Mouse (Mus musculus) bone marrow macrophage, adult 2 months (primary cell): Measurements from ENCODE around the gene Ctu2. TPM values are rescaled to one million over a fixed set of nuclear protein-coding genes. Genes with fewer than 3 reads are reported as not detected.

Experiments used
- H3K27ac ChIP-seq: 2 replicates; pipeline ENCODE4 v1.5.1; 2012; ENCODE audit warnings: low read depth, low read length; ENCODE audit not compliant: insufficient read depth
- H3K4me1 ChIP-seq: 2 replicates; pipeline ENCODE4 v1.6.1; 2012; ENCODE audit warnings: low read length; ENCODE audit not compliant: control insufficient read depth, insufficient read depth
- H3K4me3 ChIP-seq: 2 replicates; pipeline ENCODE4 v1.5.1; 2012; ENCODE audit warnings: mild to moderate bottlenecking, low read length, moderate library complexity; ENCODE audit not compliant: insufficient read depth
- CTCF ChIP-seq: IDR thresholded peaks from 2 replicates; pipeline ENCODE4 v1.5.1; 2012; ENCODE audit warnings: low read depth, mild to moderate bottlenecking, low read length, moderate library complexity
- POLR2A ChIP-seq: IDR thresholded peaks from 2 replicates; pipeline ENCODE4 v1.6.1; 2012; ENCODE audit warnings: mild to moderate bottlenecking, low read depth, low read length, borderline replicate concordance
- polyA plus RNA-seq: library from polyadenylated mRNA; stranded (reverse); fragments of >200 nt; gene quantifications from 2 replicates; pipeline ENCODE4 v1.2.4, GENCODE M21; 2012; ENCODE audit not compliant: missing spikeins, insufficient read depth, insufficient read length

Ctu2 gene
- polyA plus RNA-seq, 1 experiment, result 24.8 TPM

DNA sequence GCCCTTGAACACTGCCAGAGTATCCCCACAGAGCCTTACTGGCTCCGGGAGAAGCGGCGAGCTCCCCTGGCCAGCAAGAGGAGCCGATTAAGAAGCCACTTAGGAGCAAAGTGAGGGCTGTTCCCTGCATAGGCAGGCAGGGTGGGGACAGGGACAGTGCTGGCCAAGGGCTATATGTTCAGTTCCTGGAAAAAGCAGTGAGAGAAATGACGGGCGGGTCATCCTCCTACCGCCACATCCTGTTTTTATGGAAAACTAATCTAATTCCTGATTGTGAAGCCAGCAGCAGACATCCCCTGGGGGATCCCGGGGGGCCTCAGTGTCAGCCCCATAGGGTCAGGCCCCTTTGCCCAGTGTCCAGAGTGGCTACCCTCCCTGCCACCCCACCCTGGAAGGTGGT, 55.4 kb downstream of the Ctu2 start:
- H3K4me3 ChIP-seq, result no peak overlapping the region
- H3K4me1 ChIP-seq, result peaks cover 2% of the 10 kb centered on the region; the same call in 1 of the 2 replicates

More for the DNA sequence above, 55.4 kb downstream of the Ctu2 start:
- H3K27ac ChIP-seq, result no peak overlapping the region
- TF ChIP-seq CTCF, result no peak
- no peak for TF ChIP-seq POLR2A

Other genes with a start within 250 kb of the Ctu2 start
- 5.8 and 7.3 TPM in 2 replicates for gene Zfpm1, start 194.0 kb upstream of the Ctu2 start, polyA plus RNA-seq
- not detected in 2 replicates for gene Trhr2, start 115.4 kb upstream of the Ctu2 start, polyA plus RNA-seq
- 35.2 and 35.3 TPM in 2 replicates for gene Zc3h18, start 99.5 kb upstream of the Ctu2 start, polyA plus RNA-seq
- gene Il17c, start 54.1 kb upstream of the Ctu2 start, polyA plus RNA-seq, result not detected in 2 replicates
- gene Cyba, start 43.2 kb upstream of the Ctu2 start, polyA plus RNA-seq, result 973 and 1,035 TPM in 2 replicates
- gene Mvd, start 32.7 kb upstream of the Ctu2 start, polyA plus RNA-seq, result 9.6 and 12.3 TPM in 2 replicates
- gene Snai3, start 15.4 kb upstream of the Ctu2 start, polyA plus RNA-seq, result not detected in 2 replicates
- 62.2 and 68.2 TPM in 2 replicates for gene Rnf166, start 79 bp upstream of the Ctu2 start, polyA plus RNA-seq
- gene Piezo1, start 75.2 kb downstream of the Ctu2 start, polyA plus RNA-seq, result 32.1 and 36.2 TPM in 2 replicates
- gene Cdt1, start 91.9 kb downstream of the Ctu2 start, polyA plus RNA-seq, result 18.5 and 22.9 TPM in 2 replicates
- 187 and 203 TPM in 2 replicates for gene Aprt, start 100.8 kb downstream of the Ctu2 start, polyA plus RNA-seq
- 32.8 and 36.7 TPM in 2 replicates for gene Galns, start 135.3 kb downstream of the Ctu2 start, polyA plus RNA-seq
- gene Trappc2l, start 135.5 kb downstream of the Ctu2 start, polyA plus RNA-seq, result 55.0 and 59.6 TPM in 2 replicates
- gene Pabpn1l, start 146.6 kb downstream of the Ctu2 start, polyA plus RNA-seq, result not detected in 2 replicates
- 0.95 and 2.0 TPM in 2 replicates for gene Cbfa2t3, start 223.0 kb downstream of the Ctu2 start, polyA plus RNA-seq